Mouse (Mus musculus) cortical plate, adult 2 months (tissue): Measurements from ENCODE around the gene Ccl20.

ENCODE experiments used
- CTCF ChIP-seq: fragments of 200-500 bp; IDR thresholded peaks from 2 replicates; pipeline ENCODE4 v1.5.1; 2011; ENCODE audit warnings: mild to moderate bottlenecking, control low read depth, low read length; ENCODE audit not compliant: insufficient read depth; ENCODE audit errors: extremely low read depth
- POLR2A ChIP-seq: fragments of 200-500 bp; IDR thresholded peaks from 2 replicates; pipeline ENCODE4 v1.6.1; 2011; ENCODE audit warnings: mild to moderate bottlenecking, low read length, control low read depth; ENCODE audit not compliant: insufficient read depth; ENCODE audit errors: extremely low read depth

- TF ChIP-seq CTCF (no peak), POLR2A (no peak)
Measured at GRCm38 (mm10) chr1:83141510-83141909, 24.9 kb downstream of the Ccl20 start.
